Mouse (Mus musculus) layer of hippocampus, adult 9-10 months (tissue): ENCODE measurements at regions not wholly inside any gene's neighbourhood (a gene's known extent, or its start where the extent isn't known, plus 50 kb on each side); places are given as distances from the start of the nearest gene placed in this dataset.
A peak's percentile ranks its signal among the peaks of the same experiment; 100 is the strongest.

ENCODE experiments used
- DNase-seq: peaks from one replicate; pipeline ENCODE4 v3.0.0; 2022; ENCODE audit warnings: low spot score

DNA sequence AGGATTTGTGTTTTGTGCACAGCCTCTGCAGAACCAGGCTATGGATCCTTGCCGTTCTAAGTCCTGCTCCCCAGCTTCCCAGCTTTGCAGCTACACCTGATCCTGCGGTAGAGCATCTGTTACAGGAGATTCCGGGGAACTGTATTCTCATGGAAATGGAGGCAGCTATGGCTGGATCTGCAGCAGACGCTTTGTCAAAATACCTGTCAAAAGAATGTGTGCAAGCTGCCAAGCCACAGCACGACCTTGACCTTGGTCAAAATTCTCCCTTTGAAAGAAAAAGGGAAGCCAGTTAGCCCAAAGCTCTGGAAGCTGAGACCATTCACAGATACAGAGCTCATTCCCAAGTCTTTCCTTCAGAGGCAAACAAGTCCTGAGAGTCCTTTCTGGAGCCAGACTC is 255.3 kb downstream of the Med13l start:
- DNase-seq = no peak

DNA sequence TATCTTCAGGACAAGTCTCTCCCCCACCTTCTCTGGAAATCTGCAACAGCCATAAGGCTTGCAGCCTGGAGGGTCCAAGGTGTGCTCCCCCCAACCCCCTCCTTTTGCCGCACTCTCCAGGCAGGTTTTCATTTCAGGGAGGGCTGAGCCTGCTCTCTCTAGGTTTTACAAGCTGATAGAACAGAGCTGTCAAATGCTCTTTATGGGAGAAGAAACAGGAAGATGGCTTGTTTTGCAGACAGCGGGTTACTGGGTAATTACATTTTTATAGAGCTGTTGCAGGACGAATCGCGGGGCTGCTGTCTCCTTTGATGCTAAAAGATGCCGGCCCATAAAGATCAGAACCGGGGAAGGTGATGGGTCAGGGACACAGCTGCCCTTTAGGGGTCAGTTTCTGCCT is 257.8 kb downstream of the Med13l start:
- no peak for DNase-seq

DNA sequence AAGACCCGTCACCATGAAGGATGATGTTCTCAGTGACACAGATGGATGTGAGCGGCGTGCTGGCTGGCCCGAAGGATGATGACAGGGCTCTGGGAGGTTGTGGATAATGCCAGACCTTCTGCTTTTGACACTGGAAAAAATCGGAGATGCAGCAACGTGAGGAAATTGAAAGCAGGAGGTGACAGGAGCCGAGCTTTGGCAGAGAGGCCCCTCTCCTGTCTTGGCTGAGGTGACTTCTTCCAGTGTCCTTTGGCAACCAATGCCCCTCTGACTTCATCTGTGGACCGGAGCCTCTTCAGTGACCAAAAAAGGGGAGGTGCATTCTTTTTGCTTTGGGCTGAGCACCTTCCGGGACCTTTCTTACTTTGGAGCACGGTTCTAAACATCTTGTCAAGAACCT is 264.3 kb downstream of the Med13l start:
- DNase-seq = no peak

DNA sequence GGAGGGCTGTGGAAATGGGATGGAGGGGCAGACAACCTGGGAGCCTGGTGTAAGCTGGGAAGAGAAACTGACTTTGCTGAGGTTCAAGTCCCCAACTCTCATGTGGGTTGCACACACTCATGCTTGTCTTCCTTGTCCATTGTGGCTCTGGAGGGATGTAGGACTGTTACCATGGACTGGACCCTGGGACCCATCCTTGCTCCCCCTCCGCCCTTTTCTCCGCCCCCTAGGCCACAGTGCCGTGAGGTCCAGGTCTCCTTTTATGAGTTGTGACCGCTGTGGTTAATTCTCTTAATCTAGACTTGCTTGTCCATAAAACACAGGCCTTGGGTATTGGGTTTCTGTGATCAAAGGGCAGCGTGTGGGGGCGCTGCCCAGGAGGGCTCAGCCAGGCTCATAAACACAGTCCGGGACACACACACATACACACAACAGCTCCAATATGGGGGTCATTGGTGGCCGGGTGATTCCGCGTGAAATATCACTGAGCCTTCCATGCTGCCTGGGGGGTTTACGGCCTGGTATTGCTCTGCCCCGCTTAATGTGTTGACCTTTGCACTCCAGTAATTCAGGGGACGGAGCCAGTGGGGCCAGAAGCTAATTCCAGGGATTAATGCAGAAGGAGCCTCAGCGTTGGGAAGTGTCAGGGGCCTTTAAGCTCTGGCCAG is 268.7 kb downstream of the Med13l start:
- no peak for DNase-seq

DNA sequence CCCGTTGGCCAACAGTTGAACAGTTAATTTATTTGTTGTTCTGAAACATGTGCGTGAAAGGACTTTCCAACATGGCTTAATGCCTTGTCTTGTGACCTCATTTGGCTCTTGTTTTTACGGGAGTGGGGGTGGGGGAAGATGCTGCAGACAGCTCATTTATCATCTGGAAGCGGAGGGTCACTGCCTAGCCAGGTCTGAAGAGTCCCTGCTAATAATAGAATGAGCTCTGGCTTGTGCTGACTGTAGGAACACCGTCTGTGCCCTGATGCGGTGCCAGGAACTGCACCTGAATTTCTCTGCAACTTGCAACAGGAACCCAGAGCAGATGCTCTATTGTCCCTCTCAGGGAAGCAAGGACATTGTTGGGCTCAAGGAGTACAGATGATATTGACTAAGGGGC is 272.2 kb downstream of the Med13l start:
- DNase-seq = no peak

DNA sequence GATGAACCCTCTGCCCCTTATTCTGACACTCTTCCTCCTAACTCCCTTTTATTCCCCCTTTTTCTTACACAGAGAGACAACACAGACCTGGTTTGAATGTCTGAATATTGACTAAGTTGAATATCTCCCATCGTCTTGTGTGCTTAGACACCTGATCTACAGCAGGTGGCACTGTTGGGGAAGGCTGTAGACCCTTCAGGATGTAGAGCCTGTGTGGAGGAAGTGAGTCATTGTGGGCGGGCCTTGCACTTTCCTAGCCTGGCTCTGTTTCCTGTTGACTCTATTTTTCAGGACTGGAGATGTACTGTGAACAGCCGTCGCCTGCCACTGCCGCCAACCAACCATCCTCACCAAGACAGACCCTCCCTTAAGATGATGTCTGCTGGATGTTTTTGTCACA is 273.6 kb downstream of the Med13l start:
- DNase-seq = no peak

DNA sequence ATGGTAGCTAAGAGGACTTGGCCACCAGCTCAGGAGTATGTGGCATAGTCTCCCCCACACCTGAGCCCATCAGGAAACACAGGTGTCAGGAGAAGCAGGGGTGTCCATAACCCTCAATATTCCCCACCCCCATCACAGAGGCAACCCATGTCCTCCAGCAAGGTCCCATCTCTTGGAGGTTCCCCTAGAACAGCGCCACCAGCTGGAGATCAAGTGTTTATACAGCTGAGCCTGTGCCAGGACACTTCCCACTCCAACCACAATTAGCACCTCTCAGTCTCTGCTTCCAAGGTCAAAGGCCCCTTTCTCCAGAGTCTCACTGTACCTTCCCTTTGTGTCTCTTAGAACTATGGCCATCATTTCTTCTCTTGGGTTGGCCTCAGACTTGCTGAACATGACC is 276.5 kb downstream of the Med13l start:
- DNase-seq = no peak

DNA sequence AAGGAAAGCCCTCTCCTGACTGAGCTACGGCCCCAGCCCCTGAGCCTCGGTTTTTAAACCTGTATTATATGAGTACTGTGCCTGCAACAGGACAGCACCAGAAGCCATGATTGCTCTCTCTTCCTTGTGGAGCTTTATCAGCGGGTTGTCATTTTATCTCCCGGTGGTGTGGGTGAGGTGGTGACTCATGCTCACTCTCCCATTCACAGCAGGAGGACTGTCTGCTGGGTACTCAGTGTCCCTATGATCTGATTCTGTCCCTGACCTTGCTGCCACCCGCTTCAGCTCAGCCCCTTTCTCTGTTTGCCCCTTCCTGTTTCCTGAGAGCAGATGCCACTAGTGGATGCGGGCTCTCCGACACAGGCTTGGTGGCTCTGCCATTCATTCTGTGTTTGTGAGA is 277.9 kb downstream of the Med13l start:
- no peak for DNase-seq

DNA sequence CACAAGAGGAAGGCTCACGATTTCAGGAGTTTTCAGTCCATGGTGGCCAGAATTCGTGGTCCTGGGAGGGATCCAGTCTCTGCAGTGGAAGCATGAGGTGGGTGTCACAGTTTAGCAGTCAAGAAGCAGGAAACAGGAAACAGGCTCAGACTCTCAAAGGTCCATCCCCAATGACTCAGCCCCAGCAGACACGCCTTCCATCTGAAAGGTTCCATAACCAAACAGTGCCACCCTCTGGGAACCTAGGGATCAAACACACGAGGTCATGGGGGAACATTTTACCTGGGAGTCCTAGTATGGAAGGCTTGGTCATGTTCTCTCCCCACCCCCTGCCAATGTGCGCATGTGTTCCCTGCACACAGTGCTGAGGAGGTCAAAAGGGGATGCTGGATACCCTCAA is 279.4 kb downstream of the Med13l start:
- DNase-seq = no peak

DNA sequence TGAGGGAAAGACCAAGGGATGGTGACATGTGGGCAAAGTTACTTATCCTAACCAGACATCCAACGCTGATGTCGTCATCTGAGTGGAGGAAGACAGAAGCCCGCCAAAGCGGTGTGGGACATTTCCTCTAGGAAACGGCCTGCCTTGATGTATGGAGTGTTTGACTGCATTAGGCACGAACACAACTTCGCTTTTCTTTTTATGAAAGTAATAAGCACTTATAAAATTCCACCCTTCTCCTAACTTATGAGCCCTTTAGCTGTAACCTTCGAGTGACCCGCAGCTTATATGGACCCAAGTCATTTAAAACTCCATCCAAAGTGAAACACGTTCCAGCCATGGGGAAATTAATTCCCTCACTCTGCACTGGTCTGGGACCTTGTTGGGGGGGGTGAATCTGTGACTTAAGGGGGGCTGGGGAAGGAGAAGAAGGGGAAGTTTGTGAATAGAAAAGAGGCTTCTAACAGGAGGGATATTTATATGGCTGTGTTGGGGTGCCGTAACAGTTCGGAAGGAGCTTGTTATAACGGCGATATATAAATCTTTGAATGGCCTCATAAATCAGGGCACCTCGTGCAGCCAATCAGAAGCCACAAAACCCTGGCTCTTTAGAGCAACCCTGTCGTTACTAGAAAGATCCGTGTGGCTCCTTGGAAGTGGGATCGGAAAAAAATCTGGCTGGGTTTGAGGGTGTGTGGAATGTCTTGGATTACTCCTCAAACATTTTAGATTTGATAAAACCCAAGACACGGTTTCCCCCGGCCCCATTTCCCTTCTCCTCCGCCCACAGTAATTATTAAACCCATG is 280.9 kb downstream of the Med13l start:
- no peak for DNase-seq

DNA sequence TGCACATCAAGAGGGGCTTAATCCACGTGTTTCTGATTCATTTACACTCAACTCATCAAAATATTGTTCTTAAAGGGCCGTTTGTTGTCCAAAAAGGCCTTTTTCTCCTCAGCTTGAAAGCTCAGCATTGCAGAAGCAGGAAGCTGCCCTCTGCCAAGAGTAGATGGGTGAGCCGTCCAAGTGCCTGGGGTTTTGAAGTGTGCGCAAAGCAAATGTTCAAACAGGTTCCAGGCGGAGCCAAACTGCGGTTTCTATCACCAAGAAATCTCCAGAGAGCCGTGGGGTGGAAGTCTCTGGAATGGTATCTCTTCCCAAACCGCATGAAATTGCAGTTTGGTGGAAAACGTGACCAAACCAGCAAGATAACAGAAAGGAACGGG is 281.5 kb downstream of the Med13l start:
- no peak for DNase-seq

DNA sequence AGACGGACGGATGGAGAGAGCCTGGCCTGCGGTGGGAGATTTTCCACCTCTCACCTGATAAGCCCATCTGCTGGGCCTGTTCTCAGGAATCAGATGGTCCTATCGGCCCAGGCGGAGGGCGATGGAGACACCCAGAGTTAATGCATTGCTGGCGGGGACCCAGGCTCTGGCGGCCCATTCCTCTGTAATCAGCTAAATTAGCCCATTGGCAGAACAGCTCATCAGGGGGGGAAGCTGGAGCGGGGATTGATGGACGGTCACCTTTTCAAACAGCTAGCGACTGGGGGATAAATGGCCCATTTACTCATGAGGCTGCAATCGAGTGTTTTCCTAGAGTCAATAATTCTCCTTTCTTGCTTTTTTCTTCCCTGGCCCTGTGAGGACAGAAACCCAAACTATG is 296.5 kb downstream of the Med13l start:
- no peak for DNase-seq

DNA sequence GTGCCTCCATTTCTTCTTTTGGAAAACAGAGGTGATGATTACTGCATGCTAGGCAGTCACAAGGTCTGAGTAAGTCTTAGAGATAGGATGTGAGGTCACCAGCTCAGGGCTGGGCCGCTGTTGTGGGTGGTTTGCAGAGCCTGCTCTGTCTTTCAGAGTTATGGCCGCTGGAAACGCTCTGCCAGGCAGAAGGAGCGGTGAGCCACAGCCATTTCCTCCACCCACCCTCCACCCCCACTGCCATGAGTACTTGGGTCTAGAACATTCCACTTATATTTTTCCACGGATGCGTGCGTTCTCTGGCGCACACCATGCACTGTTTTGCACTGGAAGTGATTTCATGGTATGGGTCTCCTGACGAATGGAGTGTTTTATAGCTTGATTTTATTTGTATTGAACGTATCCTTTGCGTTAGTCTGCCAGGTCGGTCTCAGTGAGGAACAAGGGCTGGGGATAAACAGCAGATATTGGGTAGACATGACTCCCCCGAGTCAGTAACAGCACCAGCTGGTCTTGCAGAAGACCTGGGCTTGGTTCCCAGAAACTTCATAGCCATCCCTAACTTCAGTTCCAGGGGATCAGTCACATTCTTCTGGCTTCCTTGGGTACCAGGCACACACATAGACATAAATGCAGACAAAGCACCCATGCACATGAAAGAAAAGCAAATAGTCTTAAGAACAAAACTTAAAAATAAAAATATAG is 300.8 kb downstream of the Med13l start:
- DNase-seq = no peak

DNA sequence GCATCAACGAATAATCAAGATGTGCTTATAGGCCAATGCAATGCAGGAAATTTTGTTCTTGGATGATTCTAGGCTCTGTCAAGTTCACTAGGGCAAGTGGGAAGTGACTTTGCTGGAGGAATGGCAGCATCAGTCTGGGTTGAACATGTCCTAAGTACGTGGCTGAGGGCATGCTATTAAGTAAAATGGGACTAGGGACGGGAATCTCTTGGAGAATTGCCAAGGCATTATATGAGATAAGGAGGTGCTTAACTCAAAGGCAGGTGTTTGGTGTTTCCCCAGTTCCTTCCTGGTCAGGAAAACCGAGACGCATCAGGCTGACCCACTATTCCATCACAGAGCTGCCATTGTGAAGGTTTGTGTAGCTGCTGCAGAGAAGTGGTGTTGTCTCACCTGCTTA is 307.0 kb downstream of the Med13l start:
- DNase-seq = no peak

DNA sequence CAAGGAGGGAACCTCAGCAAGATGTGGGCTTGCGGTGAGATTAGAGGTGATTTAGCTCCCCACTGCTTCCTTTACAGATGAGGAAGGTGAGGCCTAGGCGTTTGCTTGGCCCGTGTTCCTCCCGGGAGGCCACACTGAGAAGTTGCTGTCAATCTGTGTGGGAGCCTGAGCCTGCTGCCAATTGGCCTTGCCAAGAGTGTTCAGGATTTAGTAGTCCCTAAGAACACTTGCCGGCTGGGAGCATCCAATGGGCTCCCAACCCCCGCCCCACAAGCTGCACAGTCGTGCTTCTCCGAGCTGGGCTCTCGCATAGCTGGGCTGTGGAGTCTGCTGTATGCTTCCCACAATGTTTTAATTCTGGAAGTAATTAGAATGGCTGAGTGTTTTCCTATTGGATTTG is 308.9 kb downstream of the Med13l start:
- DNase-seq = no peak

DNA sequence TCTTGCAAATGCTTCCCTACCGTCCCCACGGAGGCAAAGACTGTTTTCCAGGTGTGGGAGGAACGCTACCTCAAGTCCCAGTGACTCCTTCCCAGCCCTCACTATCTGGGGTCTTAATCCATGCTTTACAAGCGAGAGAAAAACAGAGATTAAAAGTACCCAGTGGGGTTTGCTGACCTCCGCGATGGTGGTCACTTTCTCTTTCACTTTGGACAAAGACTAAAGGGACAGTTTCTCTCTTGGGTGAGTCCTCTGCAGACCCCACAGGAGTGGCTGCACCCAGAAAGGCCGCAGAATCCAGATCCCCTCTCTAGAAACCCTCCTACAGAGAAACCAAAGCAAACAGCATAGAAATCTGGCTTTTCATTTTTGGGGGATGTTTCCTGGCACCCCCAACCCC is 313.4 kb downstream of the Med13l start:
- DNase-seq = no peak

DNA sequence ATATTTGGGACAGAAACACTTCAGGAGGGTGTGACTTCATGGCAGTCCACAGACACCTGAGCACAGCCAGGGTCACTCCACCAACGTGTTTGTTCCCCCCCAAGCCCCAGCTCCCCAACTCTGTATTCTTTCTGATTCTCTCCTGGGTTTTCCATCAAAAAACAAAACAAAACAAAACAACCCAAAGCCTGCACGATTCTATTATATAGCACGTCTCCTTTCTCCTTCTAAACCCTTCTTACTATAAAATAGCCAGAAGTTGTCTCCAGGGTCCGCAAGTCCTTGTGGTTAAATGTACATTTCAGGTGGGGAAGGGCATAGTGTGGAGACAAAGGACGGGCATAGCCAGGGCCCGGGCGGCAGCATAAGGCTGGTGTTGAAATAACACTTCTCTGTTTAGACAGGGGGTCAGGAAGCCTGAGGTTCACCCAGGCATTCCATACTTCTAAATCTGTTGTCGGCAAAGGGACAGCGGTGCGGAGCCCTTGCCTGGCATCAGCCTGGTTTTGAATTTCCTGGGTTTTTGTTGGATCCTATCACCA is 314.7 kb downstream of the Med13l start:
- DNase-seq = no peak

DNA sequence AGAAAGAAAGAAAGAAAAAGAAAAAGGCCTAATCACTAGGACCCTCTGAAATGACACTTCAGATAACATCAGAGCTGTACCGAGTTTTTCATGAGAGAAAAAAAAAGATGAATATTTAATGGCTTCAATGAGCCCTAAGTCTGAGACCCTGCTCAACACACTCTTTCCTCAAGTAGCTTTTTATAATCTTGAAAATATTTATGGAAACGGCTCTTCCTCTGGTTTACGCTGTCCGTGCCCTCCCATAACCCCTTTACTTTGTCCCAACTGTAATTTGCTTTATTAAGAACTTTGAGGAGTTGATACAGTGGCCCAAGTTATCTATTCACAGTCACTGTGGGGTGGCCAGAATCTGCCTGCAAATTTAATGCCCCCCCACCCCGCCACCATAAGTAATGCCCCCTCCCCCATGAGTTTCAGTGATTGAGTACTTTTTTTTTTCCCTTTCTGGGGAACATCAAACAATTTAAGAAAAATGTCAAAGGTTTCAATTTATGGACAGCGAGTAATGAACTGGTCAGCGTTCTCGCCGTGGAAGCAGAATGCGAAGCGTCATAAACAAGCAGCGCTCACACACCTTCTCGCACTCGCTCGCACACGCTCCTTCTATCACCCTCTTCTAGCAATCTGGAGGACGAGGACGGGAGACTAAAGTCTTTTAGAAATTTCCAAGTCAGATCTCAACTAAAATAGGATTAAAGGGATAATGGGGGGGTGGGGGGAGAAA is 316.3 kb downstream of the Med13l start:
- no peak for DNase-seq

DNA sequence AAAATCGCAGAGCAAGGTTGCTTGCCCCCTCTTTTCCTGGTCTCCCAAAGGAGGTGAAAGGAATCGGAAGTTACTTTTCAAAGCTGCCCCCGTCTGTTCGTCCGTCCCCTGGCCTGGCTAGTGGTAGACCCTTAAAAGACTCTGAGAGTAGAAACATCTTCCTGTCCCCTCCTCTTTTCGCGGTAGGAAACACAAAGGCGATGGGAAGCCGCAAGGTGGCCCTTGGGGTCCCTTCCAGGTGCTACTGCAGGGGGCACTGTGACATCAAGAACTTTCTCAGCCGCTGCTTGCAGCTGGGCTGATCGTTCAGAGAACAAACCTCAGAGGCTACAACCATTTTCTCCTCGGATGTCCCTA is 316.8 kb downstream of the Med13l start:
- DNase-seq = no peak

DNA sequence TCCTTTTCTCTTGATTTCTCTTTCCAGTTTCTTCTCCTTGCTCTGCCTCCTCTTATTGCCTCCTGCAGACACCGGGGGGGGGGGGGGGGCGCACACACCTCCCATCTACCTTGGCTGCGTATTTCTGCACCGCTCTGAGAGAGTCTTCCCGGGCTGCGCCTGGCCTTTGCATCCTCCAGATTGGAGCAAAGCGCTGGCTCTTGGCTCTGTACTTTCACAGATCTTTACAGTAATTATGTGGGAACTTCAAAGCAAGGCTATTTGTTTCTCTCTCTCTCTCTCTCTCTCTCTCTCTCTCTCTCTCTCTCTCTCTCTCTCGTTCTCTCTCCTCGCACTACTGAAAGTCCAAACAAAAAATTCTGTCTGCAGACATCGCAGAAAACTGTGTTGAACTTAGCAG is 317.4 kb downstream of the Med13l start:
- no peak for DNase-seq

DNA sequence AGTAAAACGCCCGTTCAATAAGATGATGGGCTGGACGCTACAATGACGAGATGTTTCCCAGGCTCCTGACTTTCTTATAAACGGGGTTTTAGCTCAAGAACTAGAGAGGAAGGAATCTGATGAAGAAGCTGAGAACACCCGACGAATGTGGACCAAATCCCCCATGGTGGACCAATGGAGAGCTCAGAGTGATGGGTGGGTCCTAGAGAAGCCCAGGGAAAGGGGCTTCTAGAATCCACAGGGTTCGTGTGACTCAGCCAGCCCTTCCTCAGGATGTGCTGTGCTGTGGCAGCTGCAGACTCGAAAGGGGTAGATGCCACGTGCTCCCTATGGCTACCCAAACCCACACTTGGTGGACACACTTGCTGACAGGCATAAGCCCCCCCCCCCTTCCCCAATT is 318.2 kb downstream of the Med13l start:
- no peak for DNase-seq

DNA sequence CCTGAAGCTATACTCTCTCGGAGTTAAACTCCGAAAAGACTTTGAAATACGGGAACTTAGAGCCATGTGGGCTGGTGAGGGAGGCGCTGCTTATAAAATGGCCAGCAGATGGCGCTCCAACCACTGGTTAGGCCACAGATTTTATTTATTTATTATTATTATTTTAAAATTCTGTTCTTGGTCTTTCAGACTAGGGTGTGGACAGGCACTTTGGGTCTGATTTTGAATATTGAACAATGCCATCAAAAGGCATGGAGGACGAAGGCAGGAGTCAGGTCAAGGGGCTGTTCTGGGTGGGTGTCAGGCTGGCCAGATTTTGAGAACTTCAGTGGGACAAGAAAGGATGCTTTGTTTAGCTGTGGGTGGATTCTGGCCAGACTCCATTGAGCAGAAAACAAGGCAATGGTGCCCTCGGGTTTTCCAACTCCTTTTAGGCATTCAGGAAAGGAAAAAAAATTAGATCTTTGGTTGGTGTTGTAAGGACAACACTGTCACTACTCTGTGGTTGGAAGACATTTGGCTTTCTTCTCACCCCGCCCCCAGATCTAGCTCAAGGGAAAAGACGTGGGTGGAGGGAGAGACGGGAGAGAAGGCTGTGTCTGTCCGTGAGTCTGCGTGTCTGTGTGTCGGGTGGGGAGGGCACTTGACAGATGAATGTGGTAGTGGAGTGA is 319.5 kb downstream of the Med13l start:
- DNase-seq = peak; percentile 68
